Mouse (Mus musculus) forebrain, embryonic 14.5 days (tissue): ENCODE results near the gene Tmem80. TPM values are rescaled to one million over a fixed set of nuclear protein-coding genes. Genes with fewer than 3 reads are reported as not detected.

ENCODE experiments used
- ATAC-seq: fragments of 200-750 bp; cut with Nextera tagmentation; 2 replicates; pipeline ENCODE4 v1.8.0; 2017; ENCODE audit warnings: mild to moderate bottlenecking, moderate library complexity
- DNase-seq: peaks from one replicate; pipeline ENCODE4 v3.0.0-alpha.2; 2015; ENCODE audit warnings: low spot score
- H3K27ac ChIP-seq: fragments of 300-500 bp; sonication (generic); 2 replicates; pipeline ENCODE4 v1.5.1; 2014; ENCODE audit warnings: low read depth, mild to moderate bottlenecking, control low read depth, low read length, moderate library complexity
- H3K27me3 ChIP-seq: fragments of 300-500 bp; sonication (generic); replicated peaks from 2 replicates; pipeline ENCODE4 v1.6.1; 2014; ENCODE audit warnings: low read length, control low read depth, mixed read lengths; ENCODE audit not compliant: control insufficient read depth, insufficient read depth
- H3K36me3 ChIP-seq: fragments of 300-500 bp; sonication (generic); 2 replicates; pipeline ENCODE4 v1.6.1; 2014; ENCODE audit warnings: low read length, control low read depth; ENCODE audit not compliant: control insufficient read depth, insufficient read depth
- H3K4me1 ChIP-seq: fragments of 300-500 bp; sonication (generic); 2 replicates; pipeline ENCODE4 v1.6.1; 2014; ENCODE audit warnings: antibody characterized with exemption, low read length, control low read depth; ENCODE audit not compliant: control insufficient read depth, insufficient read depth
- H3K4me2 ChIP-seq: fragments of 300-500 bp; sonication (generic); 2 replicates; pipeline ENCODE4 v1.6.1; 2014; ENCODE audit warnings: mild to moderate bottlenecking, control low read depth, low read length
- H3K4me3 ChIP-seq: fragments of 300-500 bp; sonication (generic); 2 replicates; pipeline ENCODE4 v1.5.1; 2014; ENCODE audit warnings: low read depth, low read length, control low read depth
- H3K9ac ChIP-seq: fragments of 300-500 bp; sonication (generic); 2 replicates; pipeline ENCODE4 v1.6.1; 2014; ENCODE audit warnings: mild to moderate bottlenecking, low read length, control low read depth, moderate library complexity
- H3K9me3 ChIP-seq: fragments of 300-500 bp; sonication (generic); replicated peaks from 2 replicates; pipeline ENCODE4 v1.6.1; 2016; ENCODE audit warnings: low read length, control low read depth, mixed read lengths; ENCODE audit not compliant: control insufficient read depth
- whole genome bisulfite sequencing: fragments of 180-500 bp; shearing (Covaris S2); extraction: QIAGEN DNeasy Blood & Tissue Kit; methylation state at CpG from one replicate; pipeline ENCODE4 v1.1.7; 2014; 5-methylcytosine and 5-hydroxymethylcytosine counted together
- polyA plus RNA-seq: library from polyadenylated mRNA; unstranded; fragments of >200 nt; fragmentation: Nextera tagmentation; extraction: Ambion mirVana; gene quantifications from 2 replicates; pipeline ENCODE4 v1.2.1, GENCODE M21; 2014

The Tmem80 gene
- polyA plus RNA-seq, 1 experiment from 2014 or later = 39.1 TPM

- DNase-seq = peak; percentile 86
- H3K36me3 ChIP-seq = no peaks in the 10 kb centered on the region
- no peak overlapping the region for H3K9ac ChIP-seq
- no peaks in the 10 kb centered on the region for H3K9me3 ChIP-seq
- H3K4me3 ChIP-seq = no peak overlapping the region
- H3K27ac ChIP-seq = no peak overlapping the region
- H3K4me2 ChIP-seq = no peak overlapping the region
- peak; percentile 58; the same call in 1 of the 2 replicates for ATAC-seq
- 59% methylated on average over 4 of the region's 4 CpGs for WGBS
- H3K4me1 ChIP-seq = no peaks in the 10 kb centered on the region
- H3K27me3 ChIP-seq = no peaks in the 10 kb centered on the region; the same call in 1 of the 2 replicates
Observed at GRCm38 (mm10) chr7:141363106-141363751, 35.7 kb downstream of the Tmem80 start.

DNA sequence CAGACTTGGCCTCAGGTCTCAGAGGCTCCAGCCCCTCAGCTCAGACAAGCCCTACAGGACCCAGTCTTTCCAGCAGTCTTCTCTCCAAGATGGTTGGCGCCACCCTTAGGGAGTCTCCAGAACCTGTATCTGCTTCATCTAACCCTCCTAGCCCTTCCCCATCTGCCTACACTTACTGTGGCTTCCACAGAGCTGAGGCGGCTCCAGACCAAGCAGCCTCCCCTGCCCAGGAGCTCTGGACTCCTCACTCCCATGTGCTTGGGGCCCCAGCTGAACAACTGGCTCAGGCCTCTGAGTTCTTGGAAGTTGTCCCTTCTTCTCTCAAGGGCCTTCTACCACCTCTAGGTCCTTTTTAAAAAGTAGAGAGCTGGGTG is 36.2 kb downstream of the Tmem80 start:
- ATAC-seq = no peak
- no peak overlapping the region for H3K27ac ChIP-seq
- H3K4me3 ChIP-seq = no peak overlapping the region
- H3K36me3 ChIP-seq = no peaks in the 10 kb centered on the region
- no peak overlapping the region for H3K4me2 ChIP-seq
- WGBS = 80% methylated on average over 2 of the region's 2 CpGs
- no peaks in the 10 kb centered on the region for H3K9me3 ChIP-seq
- no peaks in the 10 kb centered on the region; the same call in 1 of the 2 replicates for H3K27me3 ChIP-seq
- DNase-seq = no peak
- no peak overlapping the region for H3K9ac ChIP-seq
- H3K4me1 ChIP-seq = no peaks in the 10 kb centered on the region

DNA sequence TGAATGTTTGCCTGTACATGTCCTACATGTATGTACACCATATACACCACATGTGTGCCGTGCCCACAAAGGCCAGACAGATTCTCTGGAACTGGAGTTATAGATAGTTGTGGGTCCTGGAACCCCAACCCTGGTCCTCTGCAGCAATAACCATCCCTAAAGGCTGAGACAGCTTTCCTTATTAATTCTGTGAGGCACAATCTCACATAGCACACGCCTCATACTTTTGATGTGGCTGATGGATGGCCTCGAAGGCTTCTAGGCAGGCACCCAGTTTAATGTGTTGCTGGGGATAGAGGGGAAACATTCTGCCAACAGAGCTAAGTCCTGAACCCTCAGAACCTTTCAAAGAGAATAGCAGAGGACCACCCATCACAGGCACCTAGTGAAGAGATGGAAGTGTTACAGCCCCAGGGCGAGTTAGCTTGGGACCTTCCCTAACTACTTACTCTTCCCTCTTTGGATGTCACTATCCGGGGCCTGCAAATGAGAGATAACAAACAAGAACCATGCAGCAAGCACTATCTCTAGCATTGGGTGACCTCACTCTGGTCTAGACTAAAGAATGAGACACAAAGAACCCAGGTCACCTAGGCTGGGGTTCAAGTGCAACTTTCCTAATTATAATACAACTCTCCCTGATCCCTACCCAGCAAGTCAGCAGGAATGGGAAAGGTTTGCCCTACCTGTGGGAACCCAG is 37.0 kb downstream of the Tmem80 start:
- H3K27ac ChIP-seq = no peak overlapping the region
- H3K4me3 ChIP-seq = no peak overlapping the region
- WGBS = 79% methylated on average over 5 of the region's 5 CpGs
- H3K9ac ChIP-seq = no peak overlapping the region
- DNase-seq (no peak), ATAC-seq (no peak)
- no peak overlapping the region for H3K4me2 ChIP-seq
- no peaks in the 10 kb centered on the region for H3K4me1 ChIP-seq
- H3K36me3 ChIP-seq = no peaks in the 10 kb centered on the region
- H3K27me3 ChIP-seq = no peaks in the 10 kb centered on the region; the same call in 1 of the 2 replicates
- no peaks in the 10 kb centered on the region for H3K9me3 ChIP-seq

DNA sequence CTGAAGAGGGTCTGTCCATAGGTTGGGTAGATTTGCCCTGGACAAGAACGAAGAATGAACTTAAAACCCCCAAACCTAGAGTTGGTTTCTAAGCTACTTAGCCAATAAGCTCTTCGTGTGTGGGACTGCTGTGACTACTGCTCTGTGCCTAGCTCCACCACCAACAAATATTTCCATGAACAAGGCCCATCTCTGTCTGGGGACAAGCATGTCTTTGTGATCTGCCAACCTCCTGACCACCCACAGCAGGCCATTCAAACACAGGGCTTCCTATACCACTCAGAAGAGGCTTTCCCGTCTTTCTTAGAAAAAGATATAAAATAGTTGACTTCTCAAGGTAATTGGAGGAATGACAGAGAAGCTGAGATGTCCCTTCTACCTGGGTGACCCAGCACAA is 37.5 kb downstream of the Tmem80 start:
- Histone ChIP-seq H3K27ac (no peak overlapping the region), H3K9me3 (no peaks in the 10 kb centered on the region), H3K4me1 (no peaks in the 10 kb centered on the region), H3K4me2 (no peak overlapping the region), H3K36me3 (no peaks in the 10 kb centered on the region), H3K9ac (no peak overlapping the region), H3K27me3 (no peaks in the 10 kb centered on the region; the same call in 1 of the 2 replicates), H3K4me3 (no peak overlapping the region)
- ATAC-seq (no peak), DNase-seq (no peak)
- 72% methylated on average over 3 of the region's 3 CpGs for WGBS

DNA sequence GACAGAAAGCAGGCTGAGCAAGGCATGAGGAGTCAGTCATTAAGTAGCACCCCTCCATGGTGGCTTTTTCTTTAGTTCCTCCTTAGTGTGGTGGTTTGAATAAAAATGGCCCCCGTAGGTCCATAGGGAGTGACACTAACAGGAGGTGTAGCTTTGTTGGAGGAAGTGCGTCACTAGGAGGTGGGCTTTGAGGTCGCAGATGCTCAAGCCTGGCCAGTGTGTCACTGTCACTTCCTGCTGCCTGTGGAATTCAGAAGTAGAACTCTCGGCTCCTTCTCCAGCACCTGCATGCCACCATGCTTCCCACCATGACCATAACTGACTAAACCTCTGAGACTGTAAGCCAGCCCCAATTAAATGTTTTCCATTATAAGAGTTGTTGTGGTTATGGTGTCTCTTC is 39.8 kb downstream of the Tmem80 start:
- Histone ChIP-seq H3K4me1 (no peaks in the 10 kb centered on the region), H3K36me3 (no peaks in the 10 kb centered on the region), H3K27ac (no peak overlapping the region), H3K4me3 (no peak overlapping the region), H3K4me2 (no peak overlapping the region), H3K9me3 (no peaks in the 10 kb centered on the region), H3K9ac (no peak overlapping the region), H3K27me3 (no peaks in the 10 kb centered on the region)
- DNase-seq (no peak), ATAC-seq (no peak)
- WGBS = 86% methylated on average over 4 of the region's 4 CpGs

DNA sequence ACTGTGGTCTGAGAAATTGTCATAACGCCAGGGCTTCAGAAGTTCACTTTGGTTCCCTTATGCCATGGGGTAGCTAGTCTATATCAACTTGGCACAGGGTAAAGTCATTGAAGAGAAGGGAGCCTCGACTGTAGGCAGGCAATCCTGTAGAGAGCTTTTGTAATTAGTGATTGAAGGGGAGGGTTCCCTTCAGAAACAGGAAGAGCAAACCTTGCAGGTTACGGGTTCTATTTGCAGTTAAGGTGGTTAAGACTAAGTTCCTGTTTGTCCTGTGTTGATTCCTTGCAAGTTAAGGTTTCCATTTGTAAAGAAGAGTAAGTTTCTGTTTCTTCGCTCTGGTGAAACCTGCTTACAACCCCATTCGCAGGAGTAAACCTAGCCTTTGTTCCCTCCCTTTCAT is 42.4 kb downstream of the Tmem80 start:
- Histone ChIP-seq H3K9me3 (no peaks in the 10 kb centered on the region), H3K4me2 (no peak overlapping the region), H3K4me3 (no peak overlapping the region), H3K27me3 (no peaks in the 10 kb centered on the region), H3K9ac (no peak overlapping the region), H3K4me1 (no peaks in the 10 kb centered on the region), H3K36me3 (no peaks in the 10 kb centered on the region), H3K27ac (no peak overlapping the region)
- WGBS = 64% methylated on average over 5 of the region's 5 CpGs
- DNase-seq (no peak), ATAC-seq (no peak)

DNA sequence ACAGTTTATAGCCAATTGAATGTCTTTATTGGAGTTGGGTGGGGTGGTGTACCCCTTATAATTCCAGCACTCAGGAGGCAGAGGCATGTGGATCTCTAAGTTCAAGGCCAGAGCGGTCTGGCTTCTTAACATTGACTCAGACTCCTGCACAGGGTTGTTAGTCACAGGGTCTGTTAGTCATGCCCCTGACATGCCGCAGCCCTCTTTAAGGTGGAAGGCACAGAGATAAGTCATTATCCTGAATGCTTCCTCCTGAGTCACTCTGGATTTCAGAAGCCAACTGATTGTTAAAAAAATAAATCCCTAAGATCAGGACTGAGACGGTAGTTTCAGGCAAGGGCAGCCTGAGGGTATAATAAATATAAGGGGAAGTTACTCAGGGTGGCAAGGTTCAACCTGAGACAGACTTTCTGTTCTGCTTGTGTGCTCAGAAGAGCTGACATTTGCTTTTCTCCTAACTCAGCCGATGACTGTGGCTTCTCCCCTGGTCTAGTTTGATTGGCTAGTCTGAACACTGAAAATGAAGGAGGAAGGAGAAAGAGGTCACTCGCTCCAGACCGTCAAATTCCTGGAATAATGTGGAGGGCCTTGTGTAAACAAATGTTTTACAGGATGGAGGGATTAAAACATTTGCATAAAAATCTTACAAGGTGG is 44.5 kb downstream of the Tmem80 start:
- Histone ChIP-seq H3K4me1 (no peaks in the 10 kb centered on the region), H3K9ac (no peak overlapping the region), H3K9me3 (no peaks in the 10 kb centered on the region), H3K36me3 (no peaks in the 10 kb centered on the region), H3K4me3 (no peak overlapping the region), H3K4me2 (no peak overlapping the region), H3K27me3 (no peaks in the 10 kb centered on the region), H3K27ac (no peak overlapping the region)
- WGBS = 84% methylated on average over 6 of the region's 6 CpGs
- ATAC-seq (no peak), DNase-seq (no peak)

DNA sequence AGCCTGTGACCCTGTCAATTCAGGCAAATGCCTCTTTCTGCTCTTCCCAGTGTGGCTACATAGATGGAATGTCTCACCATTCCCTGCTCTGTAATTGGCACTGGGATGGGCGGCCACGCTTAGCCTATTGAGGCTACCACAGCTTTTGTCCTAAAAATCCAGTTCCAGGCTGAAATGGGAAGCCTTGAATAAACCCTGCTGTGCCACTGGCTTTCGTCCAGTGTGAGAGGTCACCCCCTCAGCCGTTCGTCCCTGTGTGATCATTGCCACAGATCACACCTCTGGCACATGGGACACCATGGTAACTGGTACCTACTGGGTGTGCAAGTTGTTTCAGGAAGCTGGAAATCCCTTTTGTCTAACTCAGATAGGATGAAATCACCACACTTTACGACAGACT is 46.1 kb downstream of the Tmem80 start:
- peak; percentile 25 for DNase-seq
- H3K27me3 ChIP-seq = no peaks in the 10 kb centered on the region
- 16% methylated on average over 6 of the region's 6 CpGs for WGBS
- H3K4me1 ChIP-seq = no peaks in the 10 kb centered on the region
- H3K4me3 ChIP-seq = no peak overlapping the region
- no peak overlapping the region for H3K9ac ChIP-seq
- H3K36me3 ChIP-seq = no peaks in the 10 kb centered on the region
- H3K4me2 ChIP-seq = no peak overlapping the region
- H3K9me3 ChIP-seq = no peaks in the 10 kb centered on the region
- no peak overlapping the region for H3K27ac ChIP-seq
- no peak for ATAC-seq

DNA sequence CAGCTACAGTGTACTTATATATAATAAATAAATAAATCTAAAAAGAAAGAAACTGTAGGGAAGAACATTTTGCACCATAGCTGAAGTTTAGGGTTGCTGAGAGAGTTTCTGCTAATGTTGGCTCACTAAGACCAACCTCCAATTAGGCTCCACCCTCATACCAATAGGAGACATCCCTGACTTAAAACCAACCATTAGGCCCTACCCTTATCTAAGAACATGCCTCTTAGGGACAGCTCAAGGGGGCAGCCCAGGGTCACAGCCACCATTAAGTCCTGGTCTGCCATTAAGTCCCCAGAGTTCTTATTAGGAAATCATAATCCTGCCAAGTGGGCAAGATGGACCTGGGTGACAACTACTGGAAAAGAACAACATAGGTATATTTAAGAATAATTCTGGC is 46.9 kb downstream of the Tmem80 start:
- no peak overlapping the region for H3K4me3 ChIP-seq
- H3K4me2 ChIP-seq = no peak overlapping the region
- no peak overlapping the region for H3K27ac ChIP-seq
- ATAC-seq = no peak
- no peaks in the 10 kb centered on the region for H3K9me3 ChIP-seq
- H3K9ac ChIP-seq = no peak overlapping the region
- H3K36me3 ChIP-seq = no peaks in the 10 kb centered on the region
- H3K4me1 ChIP-seq = no peaks in the 10 kb centered on the region
- no peak for DNase-seq
- H3K27me3 ChIP-seq = no peaks in the 10 kb centered on the region
